Mouse (Mus musculus) T-cell, adult 66 days (primary cell): ENCODE measurements around the gene Snx4. TPM values are rescaled to one million over a fixed set of nuclear protein-coding genes. Genes with fewer than 3 reads are reported as not detected.

Experiments used
- total RNA-seq, 2 experiments: library from RNA; stranded (reverse); gene quantifications; 3 replicates in 1 of 2; 4 replicates in 1 of 2; pipeline ENCODE4 v1.2.4; 2023

Snx4 gene
- 10 to 100 TPM; 56.7 to 59.2 TPM for total RNA-seq

DNA sequence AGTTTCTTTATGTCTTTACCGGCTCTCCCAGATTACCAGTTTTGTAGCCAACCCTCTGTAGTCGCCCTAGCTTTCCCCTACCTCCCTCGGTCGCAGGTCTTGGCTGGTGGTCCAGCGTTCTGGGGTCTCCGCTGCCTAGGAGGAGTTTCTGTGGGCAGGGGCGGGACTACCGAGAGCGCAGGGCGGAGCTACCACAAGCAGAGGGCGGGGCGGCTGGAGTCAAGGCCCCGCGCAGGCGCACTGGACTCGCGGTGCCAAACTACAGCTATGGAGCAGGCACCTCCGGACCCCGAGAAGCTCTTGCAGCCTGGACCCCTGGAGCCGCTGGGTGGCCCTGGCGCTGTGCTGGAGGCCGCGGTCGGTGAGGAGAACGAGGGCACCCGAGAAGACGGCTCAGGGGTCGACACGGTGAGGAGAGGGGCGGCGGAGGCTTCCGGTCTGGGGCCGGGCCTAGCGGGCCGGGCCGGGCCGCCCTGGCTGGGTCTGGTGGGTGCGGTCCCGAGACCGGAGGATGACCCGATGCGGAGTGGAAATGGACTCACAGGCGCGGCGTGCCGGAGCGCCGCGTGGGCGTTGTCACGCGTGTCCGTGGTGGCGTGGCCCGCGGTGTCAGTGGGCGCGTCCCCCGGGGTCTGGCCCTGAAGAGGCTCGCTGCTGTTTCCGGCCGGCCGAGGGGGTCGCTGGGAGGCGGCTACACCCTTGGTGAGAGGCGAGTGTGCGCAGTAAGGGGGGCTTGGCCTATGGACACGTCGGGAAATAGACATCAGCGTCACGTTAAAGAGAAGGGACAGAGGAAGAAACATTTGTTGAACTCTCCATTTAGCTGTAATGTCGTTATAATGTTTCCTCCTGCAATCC, at the start of gene Snx4:
Snx4 (plus strand) TSS at position 249 of the 858 bp plus-strand sequence.

Other genes with a start within 250 kb of the Snx4 start
- under 1 TPM; 0.12 to 0.39 TPM for gene Iqcg, start 195.2 kb upstream of the Snx4 start, total RNA-seq
- 1,000 to 10,000 TPM; 1,351 to 1,401 TPM for gene Rpl35a, start 195.0 kb upstream of the Snx4 start, total RNA-seq
- 1 to 10 TPM; 2.3 to 4.3 TPM for gene Lmln, start 188.9 kb upstream of the Snx4 start, total RNA-seq
- 10 to 100 TPM; 27.5 to 28.8 TPM for gene Osbpl11, start 66.4 kb upstream of the Snx4 start, total RNA-seq
- 10 to 100 TPM; 80.2 to 87.8 TPM for gene Zfp148, start 129.4 kb downstream of the Snx4 start, total RNA-seq